Mouse (Mus musculus): ENCODE data around the gene Zgpat. TPM values are rescaled to one million over a fixed set of nuclear protein-coding genes. Genes with fewer than 3 reads are reported as not detected.

The Zgpat gene
- polyA plus RNA-seq, 1 experiment = 91.9 TPM

DNA sequence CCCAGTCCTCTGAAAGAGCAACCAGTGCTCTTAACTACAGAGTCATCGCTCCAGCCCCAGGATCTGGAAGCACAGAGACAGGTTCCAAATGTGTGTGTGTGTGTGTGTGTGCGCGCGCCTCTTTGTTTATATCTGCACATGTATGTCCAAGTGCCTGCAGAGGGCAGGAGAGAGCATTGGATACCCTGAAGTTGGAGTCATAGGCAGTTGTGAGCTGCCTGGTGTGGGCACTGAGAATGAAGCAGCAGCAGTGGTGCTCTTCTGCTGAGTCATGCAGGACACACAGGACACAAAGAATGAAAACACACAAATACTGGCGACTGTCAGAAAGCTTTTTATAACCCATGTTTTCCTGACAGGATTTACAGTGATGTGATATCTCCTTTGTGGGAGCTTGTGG lies 5.3 kb downstream of the Zgpat start:
- no peak for DNase-seq
- Histone ChIP-seq H3K27ac (ENCODE audit: control insufficient read depth, insufficient read depth, low read length) (no peak overlapping the region), H3K4me3 (ENCODE audit: control insufficient read depth, insufficient read depth, low read length) (no peak overlapping the region), H3K4me1 (replicated peaks; ENCODE audit: control insufficient read depth, insufficient read depth, low read length) (peaks cover 6% of the 10 kb centered on the region), H3K27me3 (ENCODE audit: control insufficient read depth, insufficient read depth, low read length) (no peaks in the 10 kb centered on the region), H3K36me3 (ENCODE audit: control insufficient read depth, insufficient read depth, low read length) (no peaks in the 10 kb centered on the region)
- no peak for TF ChIP-seq CTCF (IDR thresholded peaks at IDR 0.05; ENCODE audit: borderline replicate concordance, control insufficient read depth, extremely low read depth, insufficient read depth, low read length, poor library complexity)
- TF ChIP-seq POLR2A (IDR thresholded peaks at IDR 0.05; ENCODE audit: control insufficient read depth, extremely low read depth, insufficient read depth, low read length, poor library complexity) = no peak
- WGBS = 97% methylated on average over 5 of the region's 5 CpGs

GRCm38 (mm10) chr2:181375787-181376186 lies 11.1 kb downstream of the Zgpat start:
- 93% methylated on average over 2 of the region's 2 CpGs for WGBS
- no peaks in the 10 kb centered on the region for H3K27me3 ChIP-seq (ENCODE audit: control insufficient read depth, insufficient read depth, low read length)
- H3K4me3 ChIP-seq (ENCODE audit: control insufficient read depth, insufficient read depth, low read length) = no peak overlapping the region
- DNase-seq = peak; percentile 44
- H3K4me1 ChIP-seq (replicated peaks; ENCODE audit: control insufficient read depth, insufficient read depth, low read length) = peaks cover 10% of the 10 kb centered on the region; the same call in 1 of the 2 replicates
- TF ChIP-seq POLR2A (IDR thresholded peaks at IDR 0.05; ENCODE audit: control insufficient read depth, extremely low read depth, insufficient read depth, low read length, poor library complexity) (no peak), CTCF (IDR thresholded peaks at IDR 0.05; ENCODE audit: borderline replicate concordance, control insufficient read depth, extremely low read depth, insufficient read depth, low read length, poor library complexity) (no peak)
- no peak overlapping the region for H3K27ac ChIP-seq (ENCODE audit: control insufficient read depth, insufficient read depth, low read length)
- peaks cover 18% of the 10 kb centered on the region for H3K36me3 ChIP-seq (ENCODE audit: control insufficient read depth, insufficient read depth, low read length)

GRCm38 (mm10) chr2:181377230-181377629 lies 12.5 kb downstream of the Zgpat start:
- WGBS = 11% methylated on average over 2 of the region's 2 CpGs
- peaks cover 18% of the 10 kb centered on the region for H3K36me3 ChIP-seq (ENCODE audit: control insufficient read depth, insufficient read depth, low read length)
- H3K27ac ChIP-seq (ENCODE audit: control insufficient read depth, insufficient read depth, low read length) = peak overlapping the region; percentile 64
- no peaks in the 10 kb centered on the region for H3K27me3 ChIP-seq (ENCODE audit: control insufficient read depth, insufficient read depth, low read length)
- TF ChIP-seq CTCF (IDR thresholded peaks at IDR 0.05; ENCODE audit: borderline replicate concordance, control insufficient read depth, extremely low read depth, insufficient read depth, low read length, poor library complexity) = no peak
- DNase-seq = no peak
- H3K4me1 ChIP-seq (replicated peaks; ENCODE audit: control insufficient read depth, insufficient read depth, low read length) = peaks cover 16% of the 10 kb centered on the region
- H3K4me3 ChIP-seq (ENCODE audit: control insufficient read depth, insufficient read depth, low read length) = no peak overlapping the region

- no peak for DNase-seq
- TF ChIP-seq CTCF (IDR thresholded peaks at IDR 0.05; ENCODE audit: borderline replicate concordance, control insufficient read depth, extremely low read depth, insufficient read depth, low read length, poor library complexity) (no peak), POLR2A (IDR thresholded peaks at IDR 0.05; ENCODE audit: control insufficient read depth, extremely low read depth, insufficient read depth, low read length, poor library complexity) (no peak)
- peak overlapping the region; percentile 56; the same call in 1 of the 2 replicates for H3K27ac ChIP-seq (ENCODE audit: control insufficient read depth, insufficient read depth, low read length)
These were observed 14.0 kb downstream of the Zgpat start for GRCm38 (mm10) chr2:181378701-181379100.

DNA sequence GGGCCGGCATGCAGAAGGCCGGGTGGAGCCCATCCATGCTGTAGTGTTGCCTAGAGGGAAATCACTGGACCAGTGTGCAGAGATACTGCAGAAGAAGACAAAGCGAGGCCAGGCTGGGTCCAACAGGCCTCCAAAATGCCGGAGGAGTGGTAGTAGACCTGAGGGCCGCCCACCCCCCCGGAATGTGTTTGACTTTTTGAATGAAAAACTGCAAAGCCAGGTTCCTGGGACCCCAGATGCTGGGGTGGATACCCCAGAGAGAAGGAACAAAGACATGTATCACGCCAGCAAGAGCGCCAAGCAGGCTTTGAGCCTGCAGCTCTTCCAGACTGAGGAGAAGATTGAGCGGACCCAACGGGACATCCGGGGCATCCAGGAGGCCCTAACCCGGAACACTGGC lies 15.1 kb downstream of the Zgpat start, which contains the start of gene Lime1:
Lime1 (plus strand) TSS at position 301 of the 400 bp plus-strand sequence.
- WGBS = 99% methylated on average over 12 of the region's 12 CpGs
- peaks cover 29% of the 10 kb centered on the region for H3K36me3 ChIP-seq (ENCODE audit: control insufficient read depth, insufficient read depth, low read length)

More at GRCm38 (mm10) chr2:181378701-181379100, 14.0 kb downstream of the Zgpat start:
- peaks cover 16% of the 10 kb centered on the region for H3K4me1 ChIP-seq (replicated peaks; ENCODE audit: control insufficient read depth, insufficient read depth, low read length)
- H3K36me3 ChIP-seq (ENCODE audit: control insufficient read depth, insufficient read depth, low read length) = peaks cover 26% of the 10 kb centered on the region
- H3K4me3 ChIP-seq (ENCODE audit: control insufficient read depth, insufficient read depth, low read length) = no peak overlapping the region
- WGBS = 94% methylated on average over 5 of the region's 5 CpGs
- no peaks in the 10 kb centered on the region for H3K27me3 ChIP-seq (ENCODE audit: control insufficient read depth, insufficient read depth, low read length)

DNA sequence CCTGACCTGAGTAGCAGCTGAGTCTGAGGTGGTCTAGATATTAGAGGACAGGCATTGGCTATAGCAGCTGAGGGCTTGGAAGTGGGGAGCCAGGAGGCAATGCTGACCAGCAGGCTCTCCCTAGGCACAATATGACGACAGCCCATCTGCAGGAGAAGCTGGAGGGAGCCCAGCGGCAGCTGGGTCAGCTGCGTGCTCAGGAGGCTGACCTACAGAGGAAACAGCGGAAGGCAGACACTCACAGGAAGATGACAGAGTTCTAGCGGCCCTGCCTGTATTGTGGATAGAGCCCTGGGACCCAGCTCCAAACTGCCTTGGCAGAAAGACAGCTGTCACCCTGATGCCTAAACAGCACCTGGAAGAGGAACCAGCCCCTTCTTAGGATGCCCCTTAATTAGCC lies 15.5 kb downstream of the Zgpat start:
- WGBS = 85% methylated on average over 5 of the region's 5 CpGs
- Histone ChIP-seq H3K4me3 (ENCODE audit: control insufficient read depth, insufficient read depth, low read length) (no peak overlapping the region), H3K36me3 (ENCODE audit: control insufficient read depth, insufficient read depth, low read length) (peaks cover 30% of the 10 kb centered on the region), H3K27ac (ENCODE audit: control insufficient read depth, insufficient read depth, low read length) (no peak overlapping the region), H3K27me3 (ENCODE audit: control insufficient read depth, insufficient read depth, low read length) (no peaks in the 10 kb centered on the region), H3K4me1 (replicated peaks; ENCODE audit: control insufficient read depth, insufficient read depth, low read length) (peaks cover 16% of the 10 kb centered on the region)
- DNase-seq = no peak
- no peak for TF ChIP-seq CTCF (IDR thresholded peaks at IDR 0.05; ENCODE audit: borderline replicate concordance, control insufficient read depth, extremely low read depth, insufficient read depth, low read length, poor library complexity)
- TF ChIP-seq POLR2A (IDR thresholded peaks at IDR 0.05; ENCODE audit: control insufficient read depth, extremely low read depth, insufficient read depth, low read length, poor library complexity) = no peak

More for the DNA sequence above, 15.1 kb downstream of the Zgpat start, which contains the start of gene Lime1:
- Histone ChIP-seq H3K4me3 (ENCODE audit: control insufficient read depth, insufficient read depth, low read length) (no peak within 1 kb of the TSS), H3K4me1 (replicated peaks; ENCODE audit: control insufficient read depth, insufficient read depth, low read length) (peaks cover 16% of the 10 kb centered on the region), H3K27me3 (ENCODE audit: control insufficient read depth, insufficient read depth, low read length) (no peaks in the 10 kb centered on the region), H3K27ac (ENCODE audit: control insufficient read depth, insufficient read depth, low read length) (no peak within 1 kb of the TSS)
- DNase-seq = no peak
- TF ChIP-seq CTCF (IDR thresholded peaks at IDR 0.05; ENCODE audit: borderline replicate concordance, control insufficient read depth, extremely low read depth, insufficient read depth, low read length, poor library complexity) (no peak), POLR2A (IDR thresholded peaks at IDR 0.05; ENCODE audit: control insufficient read depth, extremely low read depth, insufficient read depth, low read length, poor library complexity) (no peak)

- H3K4me1 ChIP-seq (replicated peaks; ENCODE audit: control insufficient read depth, insufficient read depth, low read length) = peaks cover 16% of the 10 kb centered on the region
- 17% methylated on average over 5 of the region's 5 CpGs for WGBS
- H3K36me3 ChIP-seq (ENCODE audit: control insufficient read depth, insufficient read depth, low read length) = peaks cover 32% of the 10 kb centered on the region
- peak; percentile 44 for DNase-seq
- TF ChIP-seq POLR2A (IDR thresholded peaks at IDR 0.05; ENCODE audit: control insufficient read depth, extremely low read depth, insufficient read depth, low read length, poor library complexity) (no peak), CTCF (IDR thresholded peaks at IDR 0.05; ENCODE audit: borderline replicate concordance, control insufficient read depth, extremely low read depth, insufficient read depth, low read length, poor library complexity) (no peak)
- H3K27ac ChIP-seq (ENCODE audit: control insufficient read depth, insufficient read depth, low read length) = no peak overlapping the region
- H3K27me3 ChIP-seq (ENCODE audit: control insufficient read depth, insufficient read depth, low read length) = no peaks in the 10 kb centered on the region
- H3K4me3 ChIP-seq (ENCODE audit: control insufficient read depth, insufficient read depth, low read length) = peak overlapping the region; percentile 50
These were observed 16.4 kb downstream of the Zgpat start for GRCm38 (mm10) chr2:181381107-181381506.
